Mouse (Mus musculus) MEL (cell line): Measurements from ENCODE around the gene Itga11. TPM values are rescaled to one million over a fixed set of nuclear protein-coding genes. Genes with fewer than 3 reads are reported as not detected.

Experiments used
- DNase-seq: peaks from one replicate; pipeline ENCODE4 v3.0.0; 2011; ENCODE audit warnings: low read depth, low spot score
- H3K27ac ChIP-seq: 2 replicates; pipeline ENCODE4 v1.5.1; 2012; ENCODE audit warnings: low read depth, mild to moderate bottlenecking, control low read depth, low read length, moderate library complexity; ENCODE audit not compliant: control insufficient read depth
- H3K27me3 ChIP-seq, 2 experiments: fragments of 150-350 bp in 1 of 2; sonication (generic) in 1 of 2; 2 replicates each; pipeline ENCODE4 v1.6.1; 2012; ENCODE audit warnings: low read length in 2 of 2, mild to moderate bottlenecking in 2 of 2, improper control_type of control experiment in 1 of 2, moderate library complexity in 1 of 2; ENCODE audit not compliant: insufficient read depth in 2 of 2, control insufficient read depth in 1 of 2
- H3K36me3 ChIP-seq, 2 experiments: 2 replicates each; pipeline ENCODE4 v1.6.1; 2012 to 2014; ENCODE audit warnings: low read length in 2 of 2, improper control_type of control experiment in 1 of 2, inconsistent platforms in 1 of 2, mild to moderate bottlenecking in 1 of 2; ENCODE audit not compliant: insufficient read depth in 2 of 2, control insufficient read depth in 1 of 2
- H3K4me1 ChIP-seq, 2 experiments: fragments of 150-350 bp in 1 of 2; sonication (generic) in 1 of 2; 2 replicates each; pipeline ENCODE4 v1.6.1; 2012; ENCODE audit warnings: low read length in 2 of 2, improper control_type of control experiment in 1 of 2, mild to moderate bottlenecking in 1 of 2; ENCODE audit not compliant: insufficient read depth in 2 of 2, control insufficient read depth in 1 of 2
- H3K4me3 ChIP-seq, 2 experiments: fragments of 150-350 bp in 1 of 2; sonication (generic) in 1 of 2; 2 replicates each; pipeline ENCODE4 v1.5.1; 2012; ENCODE audit warnings: low read depth in 2 of 2, low read length in 2 of 2, mild to moderate bottlenecking in 2 of 2, moderate library complexity in 2 of 2, control low read depth in 1 of 2, improper control_type of control experiment in 1 of 2; ENCODE audit not compliant: control insufficient read depth in 1 of 2, insufficient read depth in 1 of 2
- H3K79me2 ChIP-seq: 2 replicates; pipeline ENCODE4 v1.6.1; 2012; ENCODE audit warnings: mild to moderate bottlenecking, low read length, moderate library complexity; ENCODE audit not compliant: control insufficient read depth, poor library complexity, insufficient read depth
- H3K9ac ChIP-seq: 2 replicates; pipeline ENCODE4 v1.6.1; 2012; ENCODE audit warnings: low read depth, mild to moderate bottlenecking, control low read depth, low read length, moderate library complexity; ENCODE audit not compliant: control insufficient read depth, poor library complexity, severe bottlenecking
- H3K9me3 ChIP-seq: fragments of 150-350 bp; sonication (generic); replicated peaks from 2 replicates; pipeline ENCODE4 v1.6.1; 2012; ENCODE audit warnings: mild to moderate bottlenecking, low read length, improper control_type of control experiment, moderate library complexity; ENCODE audit not compliant: insufficient read depth
- CTCF ChIP-seq, 3 experiments: IDR thresholded peaks in 2 of 3; conservative IDR thresholded peaks in 1 of 3; 2 replicates each; pipeline ENCODE4 v1.5.1; 2011 to 2012; ENCODE audit warnings: low read length in 3 of 3, low read depth in 2 of 3, mild to moderate bottlenecking in 2 of 3, improper control_type of control experiment in 1 of 3, inconsistent platforms in 1 of 3, mixed read lengths in 1 of 3, moderate library complexity in 1 of 3; ENCODE audit not compliant: control insufficient read depth in 1 of 3, insufficient read depth in 1 of 3, poor library complexity in 1 of 3, severe bottlenecking in 1 of 3
- EP300 ChIP-seq, 2 experiments: IDR thresholded peaks; 2 replicates each; pipeline ENCODE4 v1.6.1; 2011; ENCODE audit warnings: improper control_type of control experiment in 2 of 2, low read length in 2 of 2, low read depth in 1 of 2, mild to moderate bottlenecking in 1 of 2
- ETS1 ChIP-seq: IDR thresholded peaks from 2 replicates; pipeline ENCODE4 v1.6.1; 2012; ENCODE audit warnings: low read depth, mild to moderate bottlenecking, inconsistent platforms, low read length, improper control_type of control experiment, moderate library complexity
- JUND ChIP-seq: IDR thresholded peaks from 2 replicates; pipeline ENCODE4 v1.6.1; 2011; ENCODE audit warnings: low read depth, mild to moderate bottlenecking, improper control_type of control experiment, low read length
- MAZ ChIP-seq: IDR thresholded peaks from 2 replicates; pipeline ENCODE4 v1.6.1; 2012; ENCODE audit warnings: low read depth, mild to moderate bottlenecking, inconsistent platforms, low read length, improper control_type of control experiment
- MYB ChIP-seq: IDR thresholded peaks from 2 replicates; pipeline ENCODE4 v1.6.1; 2011; ENCODE audit warnings: mild to moderate bottlenecking, low read depth, low read length, improper control_type of control experiment
- NELFE ChIP-seq: IDR thresholded peaks from 2 replicates; pipeline ENCODE4 v1.6.1; 2011; ENCODE audit warnings: low read depth, low read length, improper control_type of control experiment
- POLR2A ChIP-seq, 2 experiments: IDR thresholded peaks; 2 replicates each; pipeline ENCODE4 v1.6.1; 2011 to 2012; ENCODE audit warnings: low read length in 2 of 2, mild to moderate bottlenecking in 2 of 2, control low read depth in 1 of 2, improper control_type of control experiment in 1 of 2, low read depth in 1 of 2, moderate library complexity in 1 of 2; ENCODE audit not compliant: control insufficient read depth in 1 of 2, insufficient read depth in 1 of 2, poor library complexity in 1 of 2
- POLR2AphosphoS2 ChIP-seq: IDR thresholded peaks from 2 replicates; pipeline ENCODE4 v1.6.1; 2011; ENCODE audit warnings: low read length, improper control_type of control experiment
- POLR2AphosphoS5 ChIP-seq: IDR thresholded peaks from 2 replicates; pipeline ENCODE4 v1.6.1; 2012; ENCODE audit warnings: low read depth, borderline replicate concordance, mild to moderate bottlenecking, inconsistent platforms, low read length, moderate library complexity, mixed read lengths
- RAD21 ChIP-seq: IDR thresholded peaks from 2 replicates; pipeline ENCODE4 v1.6.1; 2011; ENCODE audit warnings: mild to moderate bottlenecking, low read depth, low read length, improper control_type of control experiment
- RCOR1 ChIP-seq: IDR thresholded peaks from 2 replicates; pipeline ENCODE4 v1.6.1; 2012; ENCODE audit warnings: low read depth, mild to moderate bottlenecking, inconsistent platforms, low read length, improper control_type of control experiment
- TCF12 ChIP-seq: IDR thresholded peaks from 2 replicates; pipeline ENCODE4 v1.6.1; 2014; ENCODE audit warnings: low read depth, mild to moderate bottlenecking, inconsistent platforms, low read length, improper control_type of control experiment, moderate library complexity
- ZC3H11A ChIP-seq: IDR thresholded peaks from 2 replicates; pipeline ENCODE4 v1.6.1; 2012; ENCODE audit warnings: low read depth, mild to moderate bottlenecking, inconsistent platforms, low read length, improper control_type of control experiment
- ZNF384 ChIP-seq: IDR thresholded peaks from 2 replicates; pipeline ENCODE4 v1.6.1; 2012; ENCODE audit warnings: low read depth, mild to moderate bottlenecking, inconsistent platforms, low read length, improper control_type of control experiment
- polyA plus RNA-seq, 2 experiments: library from polyadenylated mRNA; stranded (reverse) in 1 of 2; unstranded in 1 of 2; fragments of >175 nt in 1 of 2; fragments of >200 nt in 1 of 2; gene quantifications; 2 replicates each; pipeline versions ENCODE4 v1.2.1 to v1.2.4; 2012; ENCODE audit warnings: low replicate concordance in 2 of 2, low read depth in 1 of 2; ENCODE audit not compliant: insufficient read length in 2 of 2, insufficient read depth in 1 of 2, missing spikeins in 1 of 2
- total RNA-seq: library from RNA; depleted of rRNA; stranded (reverse); fragments of 300-350 nt; gene quantifications from 2 replicates; pipeline ENCODE4 v1.2.3, GENCODE M21; 2012

Gene Itga11
- total and polyA plus RNA-seq, 3 experiments: not detected

DNA sequence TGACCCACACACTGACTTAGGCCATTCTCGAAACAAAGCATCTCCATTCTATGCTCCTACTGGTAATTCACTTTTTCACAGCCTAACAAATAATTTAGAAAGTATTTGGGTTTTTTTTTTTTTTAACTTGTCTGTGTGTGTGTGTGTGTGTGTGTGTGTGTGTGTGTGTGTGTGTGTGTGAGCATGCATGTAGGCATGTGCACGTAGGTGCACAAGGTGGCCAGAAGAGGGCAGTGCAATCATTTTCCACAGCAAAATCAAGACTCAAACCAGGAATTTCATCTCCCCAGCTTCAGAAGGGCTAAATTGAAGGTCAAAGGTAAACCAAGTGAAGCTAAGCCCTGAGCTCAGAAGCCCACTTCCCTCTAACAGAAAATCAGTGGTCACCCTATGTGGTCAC, 106.6 kb downstream of the Itga11 start:
- Histone ChIP-seq H3K27ac (no peak overlapping the region), H3K4me1 (peaks cover 4 to 19% of the 10 kb centered on the region in 2 experiments; a peak in 3 of 4 replicates), H3K4me3 (no peak overlapping the region), H3K9ac (no peak overlapping the region), H3K27me3 (no peaks in the 10 kb centered on the region), H3K36me3 (peaks cover 0 to 10% of the 10 kb centered on the region in 2 experiments; a peak in 2 of 4 replicates), H3K79me2 (no peaks in the 10 kb centered on the region), H3K9me3 (no peaks in the 10 kb centered on the region)
- TF ChIP-seq NELFE (no peak), POLR2A (IDR thresholded peaks at IDR 0.05; ENCODE audit: control insufficient read depth in 1 of 2, insufficient read depth in 1 of 2, low read depth in 1 of 2, low read length in 2 of 2, poor library complexity in 1 of 2) (no peak), ZC3H11A (peak; percentile 27; the same call in 1 of the 2 replicates), MYB (no peak), EP300 (IDR thresholded peaks at IDR 0.05; ENCODE audit: low read depth in 1 of 2, low read length in 2 of 2) (no peak), CTCF (IDR thresholded peaks at IDR 0.05 in 2 of 3, conservative IDR thresholded peaks at IDR 0.05 in 1 of 3; ENCODE audit: control insufficient read depth in 1 of 3, insufficient read depth in 1 of 3, low read depth in 2 of 3, low read length in 3 of 3, poor library complexity in 1 of 3, severe bottlenecking in 1 of 3) (peak; percentile 27 to 58 (median 48); a peak in 5 of 6 replicates), ZNF384 (0 out of 2 replicates have a peak, but pooled peaks have one; percentile 13), RAD21 (peak; percentile 22), ETS1 (no peak), RCOR1 (no peak)
- DNase-seq: no peak

DNA sequence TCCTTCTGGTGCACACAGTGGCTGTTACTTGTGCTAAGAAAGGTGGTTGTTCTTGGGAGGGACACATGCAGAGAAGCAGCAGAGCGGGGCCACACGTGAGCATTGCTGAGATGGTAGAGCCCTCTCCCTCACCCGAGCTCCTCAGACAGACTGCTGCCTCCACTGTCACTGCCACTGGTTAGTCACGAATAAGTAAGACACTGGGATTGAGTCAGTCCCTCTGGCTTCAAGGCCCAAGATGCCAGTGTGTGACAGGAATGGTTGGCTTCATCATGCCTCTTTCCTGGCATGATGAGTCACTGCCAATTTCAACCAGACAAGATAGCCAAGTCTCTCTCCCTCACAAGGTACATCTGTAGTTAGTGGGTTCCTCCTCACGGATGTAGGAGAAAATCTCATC, 109.1 kb downstream of the Itga11 start:
- Histone ChIP-seq H3K9me3 (no peaks in the 10 kb centered on the region), H3K36me3 (peaks cover 0 to 10% of the 10 kb centered on the region in 2 experiments; a peak in 2 of 4 replicates), H3K27me3 (no peaks in the 10 kb centered on the region), H3K27ac (no peak overlapping the region), H3K79me2 (no peaks in the 10 kb centered on the region), H3K9ac (no peak overlapping the region), H3K4me3 (no peak overlapping the region), H3K4me1 (peaks cover 4 to 19% of the 10 kb centered on the region in 2 experiments; a peak in 3 of 4 replicates)
- no peak for DNase-seq
- TF ChIP-seq CTCF (IDR thresholded peaks at IDR 0.05 in 2 of 3, conservative IDR thresholded peaks at IDR 0.05 in 1 of 3; ENCODE audit: control insufficient read depth in 1 of 3, insufficient read depth in 1 of 3, low read depth in 2 of 3, low read length in 3 of 3, poor library complexity in 1 of 3, severe bottlenecking in 1 of 3): no peak
- TF ChIP-seq TCF12: no peak
- TF ChIP-seq MAZ: no peak
- no peak for TF ChIP-seq POLR2AphosphoS5
- TF ChIP-seq POLR2AphosphoS2: no peak

DNA sequence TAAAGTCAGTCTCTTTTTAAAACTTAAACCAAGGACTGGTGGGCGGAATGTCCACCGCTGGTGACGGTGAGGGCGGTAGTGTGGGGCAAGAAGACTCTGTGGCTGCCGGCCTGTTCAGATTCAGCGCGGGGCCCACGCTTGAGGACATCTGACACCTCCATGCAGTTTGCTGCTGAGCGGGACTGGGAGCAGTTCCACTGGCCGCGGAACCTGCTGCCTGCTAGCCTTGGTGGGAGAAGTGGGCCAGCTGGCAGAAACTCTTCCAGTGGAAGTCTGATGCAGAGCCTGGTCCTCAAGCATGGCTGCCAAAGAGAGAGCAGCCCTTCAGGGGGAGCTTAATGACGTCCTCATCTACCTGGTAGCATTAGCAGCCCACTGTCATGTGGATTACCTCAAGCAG, 112.2 kb downstream of the Itga11 start:
- TF ChIP-seq RAD21 (no peak), JUND (no peak), POLR2AphosphoS2 (no peak)
- TF ChIP-seq, all 39 proteins: peak for 0
- DNase-seq: no peak
- Histone ChIP-seq H3K4me1 (no peaks in the 10 kb centered on the region), H3K36me3 (peaks cover 0 to 7% of the 10 kb centered on the region in 2 experiments; a peak in 2 of 4 replicates), H3K9me3 (no peaks in the 10 kb centered on the region), H3K79me2 (no peaks in the 10 kb centered on the region), H3K9ac (no peak overlapping the region), H3K27me3 (no peaks in the 10 kb centered on the region), H3K4me3 (no peak overlapping the region), H3K27ac (no peak overlapping the region)
